Mouse (Mus musculus): Measurements from ENCODE around the gene Dtwd1.

DNA sequence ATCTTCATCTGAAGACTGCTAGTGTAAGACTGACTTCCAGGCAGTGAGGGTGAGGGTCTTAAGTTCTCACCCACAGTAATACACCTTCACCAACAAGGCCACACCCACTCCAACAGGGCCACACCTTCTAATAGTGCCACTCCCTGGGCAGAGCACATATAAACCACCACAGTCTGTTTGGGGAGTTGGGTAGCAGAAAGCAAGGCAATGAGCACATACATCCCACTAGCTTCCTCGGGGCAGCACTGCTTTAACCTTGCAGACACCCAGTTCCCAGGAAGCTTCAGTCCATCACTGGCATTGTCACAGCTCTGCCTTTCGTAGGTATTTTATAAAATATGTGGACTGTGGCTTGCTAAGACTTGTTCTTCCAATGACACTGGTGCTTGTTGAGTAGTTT lies 40.2 kb downstream of the Dtwd1 start:
- no peak for TF ChIP-seq CTCF (IDR thresholded peaks at IDR 0.05; ENCODE audit: extremely low read depth, insufficient read depth, insufficient read length, insufficient replicate concordance)
- no peak for TF ChIP-seq POLR2A (IDR thresholded peaks at IDR 0.05; ENCODE audit: low read depth, low read length)
